Mouse (Mus musculus) intestine, embryonic 14.5 days (tissue): ENCODE data around the gene Tbx15. TPM values are rescaled to one million over a fixed set of nuclear protein-coding genes. Genes with fewer than 3 reads are reported as not detected.

Source experiments
- ATAC-seq: fragments of 200-750 bp; cut with Nextera tagmentation; replicated peaks from 2 replicates; pipeline ENCODE4 v1.8.0; 2017; ENCODE audit warnings: low read depth, moderate number of reproducible peaks, moderate TSS enrichment, moderate library complexity; ENCODE audit not compliant: low FRiP score, low TSS enrichment
- DNase-seq: peaks from one replicate; pipeline ENCODE4 v3.0.0-alpha.2; 2018; ENCODE audit warnings: low spot score
- H3K27ac ChIP-seq: fragments of 300-500 bp; sonication (generic); 2 replicates; pipeline ENCODE4 v1.5.1; 2014; ENCODE audit warnings: low read depth, mild to moderate bottlenecking, control low read depth
- H3K27me3 ChIP-seq: fragments of 300-500 bp; sonication (generic); replicated peaks from 2 replicates; pipeline ENCODE4 v1.6.1; 2014; ENCODE audit warnings: low read length, control low read depth; ENCODE audit not compliant: control insufficient read depth, insufficient read depth
- H3K36me3 ChIP-seq: fragments of 300-500 bp; sonication (generic); 2 replicates; pipeline ENCODE4 v1.6.1; 2014; ENCODE audit warnings: low read length, control low read depth; ENCODE audit not compliant: control insufficient read depth, insufficient read depth
- H3K4me1 ChIP-seq: fragments of 300-500 bp; sonication (generic); replicated peaks from 2 replicates; pipeline ENCODE4 v1.6.1; 2014; ENCODE audit warnings: low read length, control low read depth, mixed read lengths; ENCODE audit not compliant: control insufficient read depth, insufficient read depth
- H3K4me2 ChIP-seq: fragments of 300-500 bp; sonication (generic); 2 replicates; pipeline ENCODE4 v1.6.1; 2014; ENCODE audit warnings: low read length
- H3K4me3 ChIP-seq: fragments of 300-500 bp; sonication (generic); 2 replicates; pipeline ENCODE4 v1.5.1; 2014; ENCODE audit warnings: low read depth, low read length, control low read depth, mixed read lengths
- H3K9ac ChIP-seq: fragments of 300-500 bp; sonication (generic); 2 replicates; pipeline ENCODE4 v1.6.1; 2014; ENCODE audit warnings: mild to moderate bottlenecking, low read length
- H3K9me3 ChIP-seq: fragments of 300-500 bp; sonication (generic); 2 replicates; pipeline ENCODE4 v1.6.1; 2016; ENCODE audit warnings: low read length, control low read depth; ENCODE audit not compliant: control insufficient read depth
- WGBS: fragments of 180-500 bp; shearing (Covaris S2); extraction: QIAGEN DNeasy Blood & Tissue Kit; methylation state at CpG from one replicate; pipeline ENCODE4 v1.1.7; 2014; 5-methylcytosine and 5-hydroxymethylcytosine counted together
- polyA plus RNA-seq: library from polyadenylated mRNA; unstranded; fragments of >200 nt; fragmentation: Nextera tagmentation; extraction: Ambion mirVana; gene quantifications from 2 replicates; pipeline ENCODE4 v1.2.1, GENCODE M21; 2014

Tbx15 gene
- polyA plus RNA-seq, 1 experiment from 2014 or later = not detected

DNA sequence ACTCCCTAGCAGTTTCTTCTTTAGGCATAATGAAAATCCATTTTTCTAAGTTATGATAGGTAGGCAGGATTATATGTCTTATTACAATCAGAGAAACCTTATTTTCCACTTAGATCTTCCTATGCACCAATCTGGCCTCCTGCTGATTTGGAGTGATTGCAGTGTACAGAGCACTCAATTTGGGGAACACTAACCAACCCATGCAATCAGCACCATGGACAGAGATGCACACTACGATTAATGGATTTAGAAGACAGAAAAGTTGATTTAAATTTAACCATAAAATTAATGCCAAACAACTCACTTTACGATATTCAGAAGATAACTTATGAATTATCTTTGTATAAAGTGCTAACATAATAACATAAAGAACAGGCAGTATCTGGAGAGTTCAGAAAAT lies 70.7 kb downstream of the Tbx15 start:
- Histone ChIP-seq H3K27me3 (no peaks in the 10 kb centered on the region), H3K27ac (no peak overlapping the region), H3K4me1 (no peaks in the 10 kb centered on the region), H3K4me3 (no peak overlapping the region), H3K36me3 (no peaks in the 10 kb centered on the region), H3K9me3 (no peaks in the 10 kb centered on the region), H3K9ac (no peak overlapping the region), H3K4me2 (no peak overlapping the region)
- DNase-seq (peak; percentile 60), ATAC-seq (no peak)
- 48% methylated on average over 2 of the region's 2 CpGs for WGBS

DNA sequence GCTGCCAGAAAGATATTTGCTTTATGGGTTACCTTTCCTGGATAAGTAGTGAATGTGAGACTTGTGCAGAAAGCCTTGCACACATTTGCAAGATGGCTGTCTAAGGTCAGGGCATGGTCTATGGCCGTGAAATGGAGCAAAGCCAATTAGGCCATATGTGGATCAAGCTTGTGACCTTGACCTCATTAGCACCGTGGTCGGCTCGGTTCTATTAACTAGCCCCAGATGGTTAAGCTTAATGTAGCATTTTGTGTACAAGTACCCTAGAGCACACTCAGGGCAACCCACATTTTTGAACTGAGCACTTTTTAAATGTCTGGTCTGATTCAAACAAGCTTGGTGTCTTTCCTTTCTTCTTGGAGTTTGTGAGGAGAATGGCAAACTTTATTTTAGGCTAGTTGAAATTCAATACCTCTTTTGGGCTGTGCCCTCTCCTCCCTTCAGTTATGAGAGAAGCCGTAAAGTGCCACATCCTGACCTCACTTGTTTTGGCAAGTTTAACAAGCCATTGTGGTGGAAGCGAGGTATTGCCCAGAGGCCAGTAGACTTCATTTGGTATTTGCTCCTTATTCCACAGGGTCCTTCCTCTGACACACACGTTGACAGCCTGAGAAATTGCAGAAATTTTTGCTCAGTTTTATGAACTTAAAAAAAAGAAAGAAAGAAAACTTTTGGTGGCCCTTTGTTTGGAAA lies 71.9 kb downstream of the Tbx15 start:
- no peaks in the 10 kb centered on the region for H3K9me3 ChIP-seq
- no peaks in the 10 kb centered on the region for H3K27me3 ChIP-seq
- no peaks in the 10 kb centered on the region for H3K36me3 ChIP-seq
- no peak overlapping the region for H3K4me2 ChIP-seq
- no peak overlapping the region for H3K4me3 ChIP-seq
- WGBS = 72% methylated on average over 7 of the region's 7 CpGs
- no peaks in the 10 kb centered on the region for H3K4me1 ChIP-seq
- DNase-seq = no peak
- no peak for ATAC-seq
- no peak overlapping the region for H3K9ac ChIP-seq
- H3K27ac ChIP-seq = no peak overlapping the region

DNA sequence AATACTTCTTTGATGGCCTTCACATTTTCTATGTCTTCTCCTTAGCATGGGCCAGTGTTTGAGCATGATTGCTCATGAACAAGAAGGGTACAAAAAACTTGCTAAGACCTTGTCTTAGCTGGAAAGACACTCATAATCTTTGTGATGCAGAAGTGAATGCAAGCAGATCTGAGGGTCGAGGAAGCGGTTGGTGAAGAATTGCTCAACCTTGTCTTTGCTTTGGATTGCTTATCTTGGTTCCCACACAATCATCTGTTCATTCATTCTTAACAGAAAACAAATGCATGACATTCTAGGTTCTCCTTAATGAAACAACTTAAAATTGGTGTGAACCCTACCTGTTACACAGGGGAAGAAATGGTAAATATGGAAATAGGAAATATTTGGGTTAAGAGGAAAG lies 82.2 kb downstream of the Tbx15 start:
- no peak overlapping the region for H3K4me2 ChIP-seq
- no peak for ATAC-seq

DNA sequence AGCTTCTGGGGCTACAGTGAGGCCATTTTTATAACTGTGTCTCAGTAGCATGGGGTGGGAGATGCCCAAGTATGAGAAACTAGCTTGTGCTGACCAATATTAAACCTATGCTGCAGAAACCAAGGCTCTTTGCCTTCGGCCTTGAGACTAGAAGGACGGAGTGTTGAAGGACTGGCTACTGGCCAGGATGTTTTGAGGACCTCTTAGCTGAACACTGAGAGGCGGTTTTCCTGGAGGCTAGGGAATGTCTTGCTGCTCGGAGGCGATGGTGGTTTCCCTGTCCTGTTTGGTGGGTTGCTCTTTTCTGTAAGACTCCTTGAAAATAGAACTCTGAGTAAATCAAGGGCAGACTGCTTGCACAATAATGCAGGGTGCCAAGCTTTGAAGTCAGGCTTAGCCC lies 89.1 kb downstream of the Tbx15 start:
- Histone ChIP-seq H3K4me3 (no peak overlapping the region), H3K27me3 (no peaks in the 10 kb centered on the region), H3K4me2 (no peak overlapping the region), H3K27ac (no peak overlapping the region), H3K36me3 (no peaks in the 10 kb centered on the region), H3K9me3 (no peaks in the 10 kb centered on the region), H3K9ac (no peak overlapping the region), H3K4me1 (no peaks in the 10 kb centered on the region)
- WGBS = 74% methylated on average over 5 of the region's 5 CpGs
- DNase-seq (no peak), ATAC-seq (no peak)

More for the DNA sequence above, 82.2 kb downstream of the Tbx15 start:
- Histone ChIP-seq H3K27ac (no peak overlapping the region), H3K4me1 (no peaks in the 10 kb centered on the region), H3K36me3 (no peaks in the 10 kb centered on the region), H3K27me3 (no peaks in the 10 kb centered on the region), H3K9ac (no peak overlapping the region), H3K9me3 (no peaks in the 10 kb centered on the region), H3K4me3 (no peak overlapping the region)
- no peak for DNase-seq
- 90% methylated on average over 2 of the region's 2 CpGs for WGBS

DNA sequence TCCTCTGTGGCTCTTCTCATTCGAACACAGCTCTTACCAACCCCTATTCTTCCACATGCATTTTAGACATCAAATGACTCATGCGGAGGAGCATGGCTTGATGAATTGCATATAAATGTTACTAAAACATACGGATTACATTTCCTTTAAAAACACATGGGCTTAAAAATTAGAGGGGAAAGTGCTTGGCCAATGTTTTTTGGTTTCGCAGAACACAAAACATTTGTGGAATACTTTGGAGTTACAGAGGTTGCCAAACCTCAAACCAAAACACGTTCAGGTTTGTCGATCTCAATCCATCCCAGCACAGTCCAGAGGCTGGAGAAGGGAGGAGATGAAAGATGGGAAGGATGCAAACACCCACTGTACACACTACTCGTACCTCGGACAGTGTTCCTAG lies 90.9 kb downstream of the Tbx15 start:
- Histone ChIP-seq H3K36me3 (no peaks in the 10 kb centered on the region), H3K9me3 (no peaks in the 10 kb centered on the region)
- 87% methylated on average over 8 of the region's 8 CpGs for WGBS

DNA sequence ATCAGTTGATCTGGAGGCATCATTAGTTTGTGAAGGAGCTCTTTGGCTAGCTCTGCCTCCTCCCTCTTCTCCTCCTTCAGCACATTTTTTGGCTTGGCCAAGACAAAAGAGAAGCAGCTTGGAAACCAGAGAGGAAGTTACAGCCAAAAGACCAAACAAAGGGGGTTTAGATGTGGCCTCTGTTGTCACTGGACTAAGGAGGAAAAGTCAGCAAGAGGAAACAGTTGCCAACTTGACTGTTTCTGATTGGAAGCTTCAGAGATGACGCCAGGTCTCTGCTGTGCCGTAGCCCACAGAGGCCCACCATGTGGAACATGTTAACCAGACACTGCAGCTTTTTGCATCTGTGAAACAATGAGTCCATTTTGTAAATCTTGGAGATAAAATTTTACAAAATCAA lies 96.7 kb downstream of the Tbx15 start:
- Histone ChIP-seq H3K27ac (no peak overlapping the region), H3K4me1 (no peaks in the 10 kb centered on the region), H3K9ac (no peak overlapping the region), H3K4me2 (no peak overlapping the region), H3K4me3 (no peak overlapping the region), H3K9me3 (no peaks in the 10 kb centered on the region), H3K36me3 (no peaks in the 10 kb centered on the region), H3K27me3 (no peaks in the 10 kb centered on the region)
- ATAC-seq (no peak), DNase-seq (no peak)
- 85% methylated on average over 2 of the region's 2 CpGs for WGBS

More for the DNA sequence above, 90.9 kb downstream of the Tbx15 start:
- no peak overlapping the region for H3K4me2 ChIP-seq
- H3K27me3 ChIP-seq = no peaks in the 10 kb centered on the region
- H3K9ac ChIP-seq = no peak overlapping the region
- no peak overlapping the region for H3K4me3 ChIP-seq
- no peaks in the 10 kb centered on the region for H3K4me1 ChIP-seq
- no peak overlapping the region for H3K27ac ChIP-seq
- no peak for DNase-seq
- no peak for ATAC-seq

DNA sequence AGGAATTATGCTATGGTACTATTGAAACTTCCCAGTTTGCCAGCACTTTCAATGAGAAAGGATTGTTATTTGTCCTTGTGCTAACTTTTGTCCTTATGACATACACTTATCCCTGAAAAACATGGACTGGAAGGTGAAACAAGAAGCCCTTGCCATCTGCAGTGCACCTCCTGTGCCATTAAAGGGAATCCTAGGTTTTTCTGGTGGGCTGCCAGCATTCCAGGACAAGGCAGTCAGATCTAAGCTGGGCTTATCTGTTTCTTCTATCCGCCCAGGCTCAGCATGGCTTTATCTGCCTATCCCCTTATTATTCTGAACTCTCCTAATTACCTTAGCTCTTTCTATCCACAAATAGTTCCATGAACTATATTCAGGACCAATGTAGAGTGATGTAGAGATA lies 98.6 kb downstream of the Tbx15 start:
- Histone ChIP-seq H3K4me2 (no peak overlapping the region), H3K27ac (no peak overlapping the region), H3K36me3 (no peaks in the 10 kb centered on the region), H3K4me1 (no peaks in the 10 kb centered on the region), H3K4me3 (no peak overlapping the region), H3K27me3 (no peaks in the 10 kb centered on the region), H3K9ac (no peak overlapping the region), H3K9me3 (no peaks in the 10 kb centered on the region)
- no peak for DNase-seq
- WGBS = 59% methylated on average over 1 of the region's 1 CpGs
- no peak for ATAC-seq

DNA sequence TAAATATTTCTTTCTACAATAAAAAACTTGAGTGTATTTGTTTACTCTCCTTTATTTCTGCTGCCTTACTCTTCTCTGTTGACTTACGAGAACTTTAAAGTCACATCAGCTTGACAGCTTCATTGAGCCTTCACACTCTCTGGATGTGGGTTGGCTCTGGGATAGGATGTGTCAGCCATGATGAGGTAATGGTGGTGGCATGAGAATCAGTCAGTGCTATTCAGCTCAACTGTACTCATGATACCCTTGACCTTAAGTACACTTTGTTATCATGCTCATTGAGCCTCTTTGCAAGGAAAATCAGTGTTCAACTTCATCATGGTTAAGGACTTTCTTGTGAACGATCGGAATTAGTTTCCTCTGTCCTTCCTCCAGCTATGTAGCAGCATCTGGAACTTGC lies 99.8 kb downstream of the Tbx15 start:
- Histone ChIP-seq H3K9me3 (no peaks in the 10 kb centered on the region), H3K27ac (no peak overlapping the region), H3K9ac (no peak overlapping the region), H3K36me3 (no peaks in the 10 kb centered on the region), H3K4me3 (no peak overlapping the region), H3K4me2 (no peak overlapping the region), H3K4me1 (no peaks in the 10 kb centered on the region), H3K27me3 (no peaks in the 10 kb centered on the region)
- DNase-seq (no peak), ATAC-seq (no peak)
- WGBS = 82% methylated on average over 3 of the region's 3 CpGs

DNA sequence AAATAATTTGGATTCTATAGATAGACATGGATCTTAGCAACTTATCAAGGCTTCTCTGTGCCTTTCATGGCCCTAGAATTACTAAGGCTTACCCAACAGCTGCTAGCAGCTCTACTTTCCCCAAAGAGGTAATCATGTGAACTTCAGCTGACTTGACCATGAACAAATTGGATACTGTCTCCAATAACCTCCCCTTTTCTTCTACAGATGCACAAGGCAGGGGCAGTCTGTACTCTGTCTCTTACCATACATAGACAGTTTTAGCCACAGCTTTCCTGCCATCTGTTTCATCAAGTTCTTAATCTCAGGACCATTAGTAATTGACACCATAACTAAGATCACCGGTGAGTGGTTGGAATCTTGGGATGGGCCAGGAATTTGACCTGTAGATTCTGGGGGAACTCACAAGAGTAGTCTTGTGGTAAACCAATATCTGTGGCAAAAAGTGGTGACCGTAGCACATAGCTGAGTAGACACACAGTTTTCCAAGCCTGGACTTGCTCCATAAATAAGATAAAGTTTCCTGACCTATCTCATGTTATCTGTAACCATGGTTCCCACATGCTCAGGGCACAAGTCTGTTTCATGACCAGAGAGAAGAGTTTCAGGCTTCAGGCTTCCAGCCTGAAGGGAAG lies 139.6 kb downstream of the Tbx15 start:
- Histone ChIP-seq H3K27me3 (no peaks in the 10 kb centered on the region), H3K9me3 (no peaks in the 10 kb centered on the region), H3K4me3 (no peak overlapping the region), H3K36me3 (no peaks in the 10 kb centered on the region), H3K4me2 (no peak overlapping the region), H3K9ac (no peak overlapping the region), H3K27ac (no peak overlapping the region), H3K4me1 (no peaks in the 10 kb centered on the region)
- ATAC-seq (no peak), DNase-seq (no peak)
- whole genome bisulfite sequencing = 84% methylated on average over 2 of the region's 2 CpGs
